Mouse (Mus musculus) limb, embryonic 14.5 days (tissue): ENCODE measurements at regions not wholly inside any gene's neighbourhood (a gene's known extent, or its start where the extent isn't known, plus 50 kb on each side); places are given as distances from the start of the nearest gene placed in this dataset.

Source experiments
- ATAC-seq: fragments of 200-750 bp; cut with Nextera tagmentation; 2 replicates; pipeline ENCODE4 v1.8.0; 2017; ENCODE audit warnings: low read depth, moderate number of reproducible peaks, moderate TSS enrichment; ENCODE audit not compliant: low FRiP score
- DNase-seq: peaks from one replicate; pipeline ENCODE4 v3.0.0-alpha.2; 2015; ENCODE audit warnings: low spot score
- H3K27ac ChIP-seq: fragments of 300-500 bp; sonication (generic); replicated peaks from 2 replicates; pipeline ENCODE4 v1.5.1; 2014; ENCODE audit warnings: low read depth, mild to moderate bottlenecking, low read length, moderate library complexity, mixed read lengths
- H3K27me3 ChIP-seq: fragments of 300-500 bp; sonication (generic); 2 replicates; pipeline ENCODE4 v1.6.1; 2014; ENCODE audit warnings: low read length, mixed read lengths; ENCODE audit not compliant: control insufficient read depth, insufficient read depth
- H3K36me3 ChIP-seq: fragments of 300-500 bp; sonication (generic); 2 replicates; pipeline ENCODE4 v1.6.1; 2014; ENCODE audit warnings: mild to moderate bottlenecking, low read length, moderate library complexity, mixed read lengths; ENCODE audit not compliant: control insufficient read depth, insufficient read depth
- H3K4me1 ChIP-seq: fragments of 300-500 bp; sonication (generic); 2 replicates; pipeline ENCODE4 v1.6.1; 2014; ENCODE audit warnings: antibody characterized with exemption, low read length, mixed read lengths; ENCODE audit not compliant: control insufficient read depth, insufficient read depth
- H3K4me2 ChIP-seq: fragments of 300-500 bp; sonication (generic); replicated peaks from 2 replicates; pipeline ENCODE4 v1.6.1; 2014; ENCODE audit warnings: low read depth, mild to moderate bottlenecking, low read length, moderate library complexity; ENCODE audit not compliant: severe bottlenecking
- H3K4me3 ChIP-seq: fragments of 300-500 bp; sonication (generic); replicated peaks from 2 replicates; pipeline ENCODE4 v1.5.1; 2014; ENCODE audit warnings: low read length
- H3K9ac ChIP-seq: fragments of 300-500 bp; sonication (generic); 2 replicates; pipeline ENCODE4 v1.6.1; 2014; ENCODE audit warnings: mild to moderate bottlenecking, low read depth, low read length, moderate library complexity; ENCODE audit not compliant: severe bottlenecking
- H3K9me3 ChIP-seq: fragments of 300-500 bp; sonication (generic); 2 replicates; pipeline ENCODE4 v1.6.1; 2016; ENCODE audit warnings: low read length; ENCODE audit not compliant: control insufficient read depth
- POLR2A ChIP-seq: fragments of 200-500 bp; IDR thresholded peaks from 2 replicates; pipeline ENCODE4 v1.8.0; 2012; ENCODE audit warnings: inconsistent platforms, mild to moderate bottlenecking, moderate library complexity, borderline replicate concordance; ENCODE audit not compliant: insufficient read depth, insufficient read length; ENCODE audit errors: extremely low read depth
- WGBS: fragments of 180-500 bp; shearing (Covaris S2); extraction: QIAGEN DNeasy Blood & Tissue Kit; methylation state at CpG from one replicate; pipeline ENCODE4 v1.1.7; 2014; 5-methylcytosine and 5-hydroxymethylcytosine counted together

GRCm38 (mm10) chr10:39241922-39242321 is 78.3 kb upstream of the Ccn6 start:
- no peak overlapping the region for H3K4me3 ChIP-seq
- DNase-seq = no peak
- no peak for ATAC-seq
- WGBS = 84% methylated on average over 6 of the region's 6 CpGs
- H3K9ac ChIP-seq = no peak overlapping the region
- no peak overlapping the region for H3K27ac ChIP-seq
- H3K4me2 ChIP-seq = no peak overlapping the region
- no peaks in the 10 kb centered on the region for H3K9me3 ChIP-seq
- no peaks in the 10 kb centered on the region for H3K36me3 ChIP-seq
- H3K4me1 ChIP-seq = peaks cover 6% of the 10 kb centered on the region
- no peak for TF ChIP-seq POLR2A
- no peaks in the 10 kb centered on the region for H3K27me3 ChIP-seq

DNA sequence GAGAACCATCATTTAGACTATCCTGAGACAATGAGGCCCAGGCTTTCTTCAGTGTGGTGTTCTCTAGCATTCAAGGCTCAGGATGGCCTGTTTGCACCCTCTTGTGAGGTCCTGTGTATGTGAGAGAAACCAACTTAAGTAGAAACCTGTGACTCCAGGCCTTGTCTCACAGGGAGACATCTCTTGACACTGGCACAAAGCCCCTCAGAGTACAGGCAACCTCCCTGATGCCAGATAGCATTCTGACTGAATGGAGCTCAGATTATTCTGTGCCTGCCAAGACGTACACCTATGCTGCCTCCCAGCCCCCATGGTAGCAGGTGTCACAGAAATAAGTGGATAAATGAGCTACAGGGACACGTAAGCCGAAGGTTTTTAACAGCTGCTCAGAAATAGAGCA is 77.9 kb upstream of the Ccn6 start:
- WGBS = 63% methylated on average over 3 of the region's 3 CpGs
- no peak for DNase-seq

GRCm38 (mm10) chr10:39240966-39241365 is 77.4 kb upstream of the Ccn6 start:
- no peak overlapping the region for H3K27ac ChIP-seq
- H3K27me3 ChIP-seq = no peaks in the 10 kb centered on the region
- TF ChIP-seq POLR2A = no peak
- H3K4me2 ChIP-seq = no peak overlapping the region
- 81% methylated on average over 7 of the region's 7 CpGs for WGBS
- H3K4me3 ChIP-seq = no peak overlapping the region
- ATAC-seq = no peak; the same call in 1 of the 2 replicates
- DNase-seq = no peak
- no peaks in the 10 kb centered on the region for H3K36me3 ChIP-seq
- H3K4me1 ChIP-seq = peaks cover 6% of the 10 kb centered on the region
- H3K9me3 ChIP-seq = no peaks in the 10 kb centered on the region
- H3K9ac ChIP-seq = no peak overlapping the region

More for the DNA sequence above, 77.9 kb upstream of the Ccn6 start:
- no peak overlapping the region for H3K4me2 ChIP-seq
- peaks cover 6% of the 10 kb centered on the region for H3K4me1 ChIP-seq
- no peaks in the 10 kb centered on the region for H3K9me3 ChIP-seq
- no peak overlapping the region for H3K9ac ChIP-seq
- H3K27me3 ChIP-seq = no peaks in the 10 kb centered on the region
- H3K27ac ChIP-seq = no peak overlapping the region
- no peak overlapping the region for H3K4me3 ChIP-seq
- no peaks in the 10 kb centered on the region for H3K36me3 ChIP-seq
- TF ChIP-seq POLR2A = no peak
- ATAC-seq = no peak

DNA sequence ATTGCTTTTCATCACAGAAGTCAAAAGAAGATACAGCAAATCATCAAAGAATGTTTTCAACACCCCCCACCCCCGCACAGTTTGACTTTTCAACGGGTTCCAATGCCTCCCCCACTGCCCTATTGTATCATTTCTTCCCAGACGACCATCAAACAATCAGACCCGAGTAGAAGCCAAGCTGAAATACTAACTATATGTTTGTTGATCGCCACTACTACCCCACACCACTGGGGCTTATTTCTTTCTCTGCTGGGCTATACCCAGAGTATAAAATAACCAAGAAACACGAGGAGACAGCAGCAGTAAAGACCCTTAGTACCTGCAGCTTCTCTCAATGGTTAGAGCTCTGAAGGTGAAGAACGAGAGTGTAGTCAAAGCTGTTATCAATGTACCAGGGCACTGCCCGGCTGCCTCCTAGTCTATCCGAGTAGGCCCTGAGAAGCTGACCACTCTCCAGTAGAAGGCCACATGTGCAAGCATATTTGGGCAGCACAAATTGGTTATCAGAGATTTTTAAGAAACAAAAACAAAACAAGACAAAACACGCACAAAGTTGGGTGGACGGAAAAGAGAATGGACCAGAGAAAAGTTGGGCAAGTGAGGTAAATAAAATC is 76.7 kb upstream of the Ccn6 start:
- Histone ChIP-seq H3K27me3 (no peaks in the 10 kb centered on the region), H3K9ac (peak overlapping the region; percentile 13; the same call in 1 of the 2 replicates), H3K9me3 (no peaks in the 10 kb centered on the region), H3K4me1 (peaks cover 6% of the 10 kb centered on the region), H3K4me2 (peak overlapping the region; percentile 35), H3K36me3 (no peaks in the 10 kb centered on the region), H3K27ac (no peak overlapping the region), H3K4me3 (no peak overlapping the region)
- ATAC-seq (peak; percentile 57; the same call in 1 of the 2 replicates), DNase-seq (no peak)
- TF ChIP-seq POLR2A = no peak
- whole genome bisulfite sequencing = 45% methylated on average over 11 of the region's 11 CpGs

GRCm38 (mm10) chr10:39239498-39240177 is 76.0 kb upstream of the Ccn6 start:
- Histone ChIP-seq H3K9ac (peak overlapping the region; percentile 34), H3K4me2 (peak overlapping the region; percentile 35), H3K27me3 (no peaks in the 10 kb centered on the region), H3K27ac (no peak overlapping the region), H3K36me3 (no peaks in the 10 kb centered on the region), H3K9me3 (no peaks in the 10 kb centered on the region), H3K4me3 (no peak overlapping the region), H3K4me1 (peaks cover 6% of the 10 kb centered on the region)
- ATAC-seq (peak; percentile 89), DNase-seq (peak; percentile 93)
- TF ChIP-seq POLR2A = no peak
- 17% methylated on average over 17 of the region's 17 CpGs for WGBS

DNA sequence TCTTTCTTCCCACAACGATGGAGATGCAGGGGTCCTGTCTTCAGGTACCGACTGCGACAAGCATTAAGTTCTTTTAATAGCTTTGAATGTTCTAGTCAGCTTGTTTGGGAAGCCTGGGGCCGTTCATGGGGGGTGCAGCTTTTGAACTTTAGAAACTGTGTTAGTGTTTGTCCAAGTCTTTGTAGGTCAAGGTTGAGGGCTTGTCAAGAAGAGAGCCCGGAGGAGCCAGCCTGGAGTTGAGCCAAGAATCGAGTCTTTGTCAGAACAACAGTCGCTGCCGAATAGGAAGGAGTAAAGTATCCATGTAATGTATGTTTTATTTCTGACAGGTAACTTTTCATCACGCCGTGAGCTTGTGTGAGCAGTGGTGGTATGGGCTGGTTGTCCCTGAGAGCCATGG is 75.0 kb upstream of the Ccn6 start:
- peaks cover 6% of the 10 kb centered on the region for H3K4me1 ChIP-seq
- DNase-seq (no peak), ATAC-seq (no peak)
- no peaks in the 10 kb centered on the region for H3K36me3 ChIP-seq
- H3K9me3 ChIP-seq = no peaks in the 10 kb centered on the region
- WGBS = 70% methylated on average over 10 of the region's 10 CpGs
- no peaks in the 10 kb centered on the region for H3K27me3 ChIP-seq
- H3K4me2 ChIP-seq = no peak overlapping the region
- H3K9ac ChIP-seq = no peak overlapping the region
- H3K4me3 ChIP-seq = no peak overlapping the region
- no peak overlapping the region for H3K27ac ChIP-seq
- no peak for TF ChIP-seq POLR2A
